Mouse (Mus musculus) adrenal gland, postnatal 10 days (tissue): ENCODE data around the gene Pms2. TPM values are rescaled to one million over a fixed set of nuclear protein-coding genes. Genes with fewer than 3 reads are reported as not detected.
A peak's percentile ranks its signal among the peaks of the same experiment; 100 is the strongest.

Experiments used
- DNase-seq: peaks from one replicate; pipeline ENCODE4 v3.0.0; 2021; ENCODE audit warnings: mixed read lengths
- long read RNA-seq, 2 experiments: library from polyadenylated mRNA; stranded (forward); transcript quantifications; one replicate each; pipeline ENCODE4 v2.0.0; 2021
- total RNA-seq, 2 experiments: library from RNA; stranded (reverse); gene quantifications; 2 replicates each; pipeline ENCODE4 v1.2.3; 2021

Gene Pms2
- total RNA-seq = 10 to 100 TPM in 1 of 2 experiments, 1 to 10 TPM in 1; 8.8 to 12.5 TPM
- long read RNA-seq, experiment 1, full-length matches to known transcripts = 6 of 9 reads
- long read RNA-seq, experiment 1, partial matches to known transcripts = 0 of 9 reads
- long read RNA-seq, experiment 1, other reads (novel, unspliced or antisense) = 3 of 9 reads
- long read RNA-seq, experiment 2, full-length matches to known transcripts = 7 of 8 reads
- long read RNA-seq, experiment 2, partial matches to known transcripts = 0 of 8 reads
- long read RNA-seq, experiment 2, other reads (novel, unspliced or antisense) = 1 of 8 reads

- DNase-seq = peak; percentile 96
Observed at GRCm38 (mm10) chr5:143909417-143910400, at the start of gene Pms2, which contains the start of gene Aimp2. Gene Pms2, plus strand, starts transcription at chr5:143909964. Gene Aimp2, minus strand, starts transcription at chr5:143909847.

GRCm38 (mm10) chr5:143871547-143872169 lies 38.1 kb upstream of the Pms2 start:
- DNase-seq = no peak

- DNase-seq = peak; percentile 40
Observed at GRCm38 (mm10) chr5:143874571-143874970, 35.2 kb upstream of the Pms2 start.

GRCm38 (mm10) chr5:143885274-143885673 lies 24.5 kb upstream of the Pms2 start:
- DNase-seq = no peak

- DNase-seq = no peak
Observed at GRCm38 (mm10) chr5:143890741-143891140, 19.0 kb upstream of the Pms2 start.

GRCm38 (mm10) chr5:143892255-143892886 lies 17.4 kb upstream of the Pms2 start:
- no peak for DNase-seq

- no peak for DNase-seq
Observed at GRCm38 (mm10) chr5:143893396-143893795, 16.4 kb upstream of the Pms2 start.

- DNase-seq = no peak
Observed at GRCm38 (mm10) chr5:143897635-143898330, 12.0 kb upstream of the Pms2 start, which contains the start of gene Ankrd61. Gene Ankrd61, minus strand, starts transcription at chr5:143897685.

GRCm38 (mm10) chr5:143902111-143902510 lies 7.7 kb upstream of the Pms2 start:
- DNase-seq = peak; percentile 18

- DNase-seq = no peak
Observed at GRCm38 (mm10) chr5:143903813-143904212, 6.0 kb upstream of the Pms2 start.

GRCm38 (mm10) chr5:143906429-143906828 lies 3.3 kb upstream of the Pms2 start:
- DNase-seq = no peak

- no peak for DNase-seq
Observed at GRCm38 (mm10) chr5:143908926-143909325, 838 bp upstream of the Pms2 start.

GRCm38 (mm10) chr5:143916221-143916620 lies 6.5 kb downstream of the Pms2 start:
- DNase-seq = no peak

- peak; percentile 73 for DNase-seq
Observed at GRCm38 (mm10) chr5:143917418-143917817, 7.7 kb downstream of the Pms2 start.

- DNase-seq = no peak
Observed at GRCm38 (mm10) chr5:143918120-143918519, 8.4 kb downstream of the Pms2 start.

- DNase-seq = no peak
Observed at GRCm38 (mm10) chr5:143924781-143925452, 15.2 kb downstream of the Pms2 start.

- DNase-seq = no peak
Observed at GRCm38 (mm10) chr5:143927875-143928274, 18.1 kb downstream of the Pms2 start, which contains the start of gene Gm42421. Gene Gm42421, plus strand, starts transcription at chr5:143928175.

GRCm38 (mm10) chr5:143929291-143929690 lies 19.5 kb downstream of the Pms2 start:
- no peak for DNase-seq

- no peak for DNase-seq
Observed at GRCm38 (mm10) chr5:143930656-143931055, 20.9 kb downstream of the Pms2 start.

GRCm38 (mm10) chr5:143931863-143932580 lies 22.3 kb downstream of the Pms2 start:
- no peak for DNase-seq
